Mouse (Mus musculus) layer of hippocampus, postnatal 14 days (tissue): ENCODE results near the gene Gm49486. TPM values are rescaled to one million over a fixed set of nuclear protein-coding genes. Genes with fewer than 3 reads are reported as not detected.
"Not testable (repeated sequence)": the region's sequence is repeated elsewhere in the genome, so short reads cannot be mapped to it uniquely, and the experiment has no call there.

ENCODE experiments used
- DNase-seq, 2 experiments: peaks; one replicate each; pipeline ENCODE4 v3.0.0; 2021 to 2022; ENCODE audit warnings: low spot score in 2 of 2, mixed read lengths in 1 of 2
- total RNA-seq, 2 experiments: library from RNA; stranded (reverse); gene quantifications; 2 replicates each; pipeline ENCODE4 v1.2.3; 2021

Gene Gm49486
- total RNA-seq, 2 experiments from 2014 or later, result 1.3 to 1.7 TPM

GRCm38 (mm10) chr15:79224685-79225084 is 4.5 kb upstream of the Gm49486 start:
- DNase-seq, result peak; percentile 82 to 87

- not testable (repeated sequence) for DNase-seq
These were observed 3.4 kb upstream of the Gm49486 start for GRCm38 (mm10) chr15:79225780-79226179.

- DNase-seq, result no peak
These were observed 6.1 kb downstream of the Gm49486 start for GRCm38 (mm10) chr15:79235268-79235667.

GRCm38 (mm10) chr15:79238036-79238435 is 8.8 kb downstream of the Gm49486 start:
- no peak for DNase-seq

- no peak for DNase-seq
These were observed 13.5 kb downstream of the Gm49486 start for GRCm38 (mm10) chr15:79242574-79243233.

GRCm38 (mm10) chr15:79243234-79244042 is 14.2 kb downstream of the Gm49486 start:
- DNase-seq, result peak; percentile 99

GRCm38 (mm10) chr15:79244071-79244893 is 15.1 kb downstream of the Gm49486 start:
- no peak for DNase-seq

- DNase-seq, result no peak
These were observed 16.1 kb downstream of the Gm49486 start for GRCm38 (mm10) chr15:79245321-79245720.

GRCm38 (mm10) chr15:79250236-79250635 is 21.0 kb downstream of the Gm49486 start:
- no peak for DNase-seq

- no peak for DNase-seq
These were observed 22.0 kb downstream of the Gm49486 start for GRCm38 (mm10) chr15:79251168-79251567.

- peak; percentile 32 to 37 for DNase-seq
These were observed 22.7 kb downstream of the Gm49486 start for GRCm38 (mm10) chr15:79251781-79252491.

- DNase-seq, result no peak
These were observed 23.4 kb downstream of the Gm49486 start for GRCm38 (mm10) chr15:79252580-79252979.

- DNase-seq, result no peak
These were observed 25.5 kb downstream of the Gm49486 start, which contains the start of gene Slc16a8 for GRCm38 (mm10) chr15:79254661-79255060. TSS of gene Slc16a8 (minus strand) at chr15:79254761.

- DNase-seq, result no peak
These were observed 29.3 kb downstream of the Gm49486 start for GRCm38 (mm10) chr15:79258521-79258920.

- peak; percentile 35 to 42 for DNase-seq
These were observed 32.0 kb downstream of the Gm49486 start for GRCm38 (mm10) chr15:79261095-79261725.

- DNase-seq, result no peak
These were observed 32.6 kb downstream of the Gm49486 start for GRCm38 (mm10) chr15:79261757-79262156.

GRCm38 (mm10) chr15:79262375-79262774 is 33.2 kb downstream of the Gm49486 start:
- no peak for DNase-seq

- no peak for DNase-seq
These were observed 33.7 kb downstream of the Gm49486 start for GRCm38 (mm10) chr15:79262786-79263309.

- no peak for DNase-seq
These were observed 34.5 kb downstream of the Gm49486 start for GRCm38 (mm10) chr15:79263726-79264125.

GRCm38 (mm10) chr15:79265384-79265783 is 36.2 kb downstream of the Gm49486 start:
- DNase-seq, result no peak
